Mouse (Mus musculus): ENCODE measurements around the gene Ccdc74a. TPM values are rescaled to one million over a fixed set of nuclear protein-coding genes. Genes with fewer than 3 reads are reported as not detected.

Ccdc74a gene
- 1.4 and 2.2 TPM in 2 replicates for polyA plus RNA-seq (2012; rRNA removed)

DNA sequence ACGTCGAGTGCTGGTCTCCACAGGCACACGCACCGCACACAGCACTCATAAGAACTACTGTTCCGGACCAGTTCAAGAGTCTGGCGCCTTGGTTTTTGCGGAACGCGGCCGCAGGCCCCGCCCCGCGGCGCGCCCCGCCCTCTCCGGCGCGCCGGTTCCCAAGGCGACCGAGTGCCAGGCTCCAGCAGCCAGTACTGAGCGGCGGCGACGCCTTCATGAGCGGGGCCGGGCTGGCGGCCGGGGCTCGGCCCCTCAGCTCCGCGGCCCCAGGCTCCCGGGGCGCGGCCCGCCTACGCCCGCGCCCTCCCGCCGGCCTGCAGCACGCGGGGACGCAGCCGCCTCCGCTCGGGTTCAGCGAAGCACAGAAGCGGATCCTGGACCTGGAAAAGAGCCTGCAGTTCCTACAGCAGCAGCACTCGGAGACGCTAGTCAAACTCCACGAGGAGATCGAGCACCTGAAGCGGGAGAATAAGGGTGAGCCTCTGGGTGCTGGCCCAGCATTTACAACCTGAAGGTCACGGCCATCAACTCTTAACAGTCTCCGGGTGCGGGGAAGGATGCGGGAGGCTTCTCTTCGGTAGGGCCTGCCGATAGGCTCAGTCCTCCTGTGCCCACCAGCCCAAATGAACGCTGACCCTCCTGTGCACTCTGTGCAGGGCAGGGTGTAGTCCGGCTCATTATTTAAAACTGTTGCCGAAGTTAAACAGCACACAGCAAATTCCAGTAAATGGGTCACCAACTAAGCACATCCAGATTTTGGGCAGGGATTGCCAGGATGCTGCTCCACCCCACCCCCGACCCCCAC, at the start of gene Ccdc74a:
Gene Ccdc74a (plus strand): TSS at position 161 of the 805 bp plus-strand sequence.

DNA sequence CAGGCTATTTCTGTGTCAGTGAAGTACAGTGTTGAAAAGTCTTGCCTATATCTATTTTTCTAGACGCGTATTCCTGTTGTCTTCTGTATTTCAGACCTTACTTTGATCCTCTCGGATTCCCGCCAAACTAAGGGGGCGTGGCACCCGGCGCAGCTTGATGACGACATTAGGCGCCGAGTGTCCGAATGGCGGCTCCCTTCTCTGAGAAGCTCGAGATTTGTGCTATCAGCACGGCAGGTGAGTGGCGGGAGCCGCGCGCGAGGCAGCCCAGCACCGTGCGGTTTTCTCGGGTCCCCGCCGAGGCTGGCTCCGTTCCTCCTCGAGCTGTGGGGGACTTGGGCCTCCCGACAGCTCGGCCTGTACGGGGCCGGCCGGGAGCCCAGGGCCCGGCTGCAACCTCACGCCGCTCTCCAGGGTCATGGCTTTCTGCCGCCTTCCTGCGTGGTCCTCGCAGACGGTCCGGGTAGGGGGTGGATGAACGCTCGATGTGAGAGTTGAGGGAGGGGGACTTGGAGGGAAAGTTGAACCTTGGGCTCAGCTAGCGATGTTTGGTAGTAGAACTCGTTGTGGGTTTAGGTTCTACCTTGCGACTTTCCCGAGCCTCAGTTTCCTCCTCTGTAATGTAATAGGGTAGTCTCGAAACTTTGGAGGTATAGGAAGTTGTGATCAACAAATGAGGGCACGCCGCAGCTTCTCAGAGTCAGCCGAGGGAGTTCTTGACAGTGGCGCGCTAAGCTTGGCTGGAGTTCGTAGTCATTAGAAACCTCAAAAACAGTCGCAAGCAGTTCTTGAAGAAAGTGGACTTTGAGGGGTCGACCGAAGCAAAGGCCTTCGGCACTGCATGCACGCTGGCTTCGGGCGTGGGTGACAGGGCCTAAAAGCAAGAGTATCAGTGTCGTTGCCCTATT, 26.8 kb upstream of the Ccdc74a start, which contains the start of gene Smpd4:
Gene Smpd4 (plus strand): TSS at position 157 of the 908 bp plus-strand sequence.

Other genes starting within 250 kb of the Ccdc74a start
- gene Snap29, start 240.5 kb upstream of the Ccdc74a start, polyA plus RNA-seq (2012; rRNA removed) = 4.3 and 4.5 TPM in 2 replicates
- gene Pi4ka, start 240.2 kb upstream of the Ccdc74a start, polyA plus RNA-seq (2012; rRNA removed) = 37.9 and 39.7 TPM in 2 replicates
- gene Crkl, start 194.5 kb upstream of the Ccdc74a start, polyA plus RNA-seq (2012; rRNA removed) = 40.0 and 48.0 TPM in 2 replicates
- 1.3 and 1.5 TPM in 2 replicates for gene Aifm3, start 156.9 kb upstream of the Ccdc74a start, polyA plus RNA-seq (2012; rRNA removed)
- 193 and 231 TPM in 2 replicates for gene Lztr1, start 137.8 kb upstream of the Ccdc74a start, polyA plus RNA-seq (2012; rRNA removed)
- 75.2 and 88.5 TPM in 2 replicates for gene Thap7, start 115.3 kb upstream of the Ccdc74a start, polyA plus RNA-seq (2012; rRNA removed)
- 0.21 and 0.27 TPM in 2 replicates for gene Lrrc74b, start 85.2 kb upstream of the Ccdc74a start, polyA plus RNA-seq (2012; rRNA removed)
- gene P2rx6, start 84.6 kb upstream of the Ccdc74a start, polyA plus RNA-seq (2012; rRNA removed) = 2.2 and 3.0 TPM in 2 replicates
- gene Slc7a4, start 63.3 kb upstream of the Ccdc74a start, polyA plus RNA-seq (2012; rRNA removed) = 42.4 and 57.8 TPM in 2 replicates
- gene Smpd4, start 27.1 kb upstream of the Ccdc74a start, polyA plus RNA-seq (2012; rRNA removed) = 39.0 and 43.5 TPM in 2 replicates
- 133 and 153 TPM in 2 replicates for gene Med15, start 86.4 kb downstream of the Ccdc74a start, polyA plus RNA-seq (2012; rRNA removed)
- gene Klhl22, start 113.1 kb downstream of the Ccdc74a start, polyA plus RNA-seq (2012; rRNA removed) = 63.7 and 64.9 TPM in 2 replicates
- 60.4 and 61.4 TPM in 2 replicates for gene Scarf2, start 150.8 kb downstream of the Ccdc74a start, polyA plus RNA-seq (2012; rRNA removed)
- gene B830017H08Rik, start 186.7 kb downstream of the Ccdc74a start, polyA plus RNA-seq (2012; rRNA removed) = not detected in 2 replicates
- 14.2 and 14.9 TPM in 2 replicates for gene Car15, start 191.9 kb downstream of the Ccdc74a start, polyA plus RNA-seq (2012; rRNA removed)
- gene Gm20518, start 245.2 kb downstream of the Ccdc74a start, polyA plus RNA-seq (2012; rRNA removed) = 1.9 and 2.5 TPM in 2 replicates
- 0.02 and 0.10 TPM in 2 replicates for gene Tssk1, start 247.8 kb downstream of the Ccdc74a start, polyA plus RNA-seq (2012; rRNA removed)